Mouse (Mus musculus): ENCODE measurements around the gene Nav2. TPM values are rescaled to one million over a fixed set of nuclear protein-coding genes. Genes with fewer than 3 reads are reported as not detected.

Gene Nav2
- polyA plus RNA-seq, 1 experiment, result 21.9 TPM

GRCm38 (mm10) chr7:49436492-49436891, 528.0 kb downstream of the Nav2 start:
- Histone ChIP-seq H3K79me2 (ENCODE audit: control insufficient read depth, insufficient read depth) (no peaks in the 10 kb centered on the region), H3K36me3 (ENCODE audit: control insufficient read depth, insufficient read depth) (no peaks in the 10 kb centered on the region), H3ac (ENCODE audit: control insufficient read depth, insufficient read length) (no peak overlapping the region), H3K4me3 (no peak overlapping the region), H3K27me3 (ENCODE audit: control insufficient read depth, insufficient read depth, insufficient read length) (no peaks in the 10 kb centered on the region), H3K4me2 (ENCODE audit: low read depth) (no peak overlapping the region)
- TF ChIP-seq REST (IDR thresholded peaks at IDR 0.05; ENCODE audit: insufficient read depth, insufficient read length) (no peak), CEBPB (IDR thresholded peaks at IDR 0.05; ENCODE audit: insufficient read depth, poor library complexity, severe bottlenecking) (no peak), USF1 (IDR thresholded peaks at IDR 0.05; ENCODE audit: low read depth) (no peak), E2F4 (IDR thresholded peaks at IDR 0.05; ENCODE audit: insufficient read depth) (no peak), MYOG (IDR thresholded peaks at IDR 0.05; ENCODE audit: control insufficient read depth in 1 of 3, insufficient read depth in 1 of 3, insufficient read length in 2 of 3, low read depth in 2 of 3) (no peak), SRF (IDR thresholded peaks at IDR 0.05; ENCODE audit: control insufficient read depth, insufficient read length, low read depth) (no peak), POLR2A (IDR thresholded peaks at IDR 0.05; ENCODE audit: insufficient read length, low read depth) (no peak), TCF3 (IDR thresholded peaks at IDR 0.05; ENCODE audit: insufficient read length, low read depth) (no peak), POLR2AphosphoS2 (IDR thresholded peaks at IDR 0.05; ENCODE audit: insufficient read length, low read depth) (no peak), MAX (IDR thresholded peaks at IDR 0.05; ENCODE audit: low read depth) (no peak), TCF12 (IDR thresholded peaks at IDR 0.05; ENCODE audit: insufficient read depth, poor library complexity, severe bottlenecking) (no peak), MYOD1 (IDR thresholded peaks at IDR 0.05; ENCODE audit: control insufficient read depth in 1 of 3, insufficient read length in 2 of 3, low read depth in 2 of 3) (no peak)

- H3K79me2 ChIP-seq (ENCODE audit: control insufficient read depth, insufficient read depth), result no peaks in the 10 kb centered on the region
- no peak overlapping the region for H3ac ChIP-seq (ENCODE audit: control insufficient read depth, insufficient read length)
- no peaks in the 10 kb centered on the region for H3K36me3 ChIP-seq (ENCODE audit: control insufficient read depth, insufficient read depth)
- TF ChIP-seq TCF3 (IDR thresholded peaks at IDR 0.05; ENCODE audit: insufficient read length, low read depth) (no peak), POLR2A (IDR thresholded peaks at IDR 0.05; ENCODE audit: insufficient read length, low read depth) (no peak), CEBPB (IDR thresholded peaks at IDR 0.05; ENCODE audit: insufficient read depth, poor library complexity, severe bottlenecking) (no peak), TCF12 (IDR thresholded peaks at IDR 0.05; ENCODE audit: insufficient read depth, poor library complexity, severe bottlenecking) (no peak), E2F4 (IDR thresholded peaks at IDR 0.05; ENCODE audit: insufficient read depth) (no peak), USF1 (IDR thresholded peaks at IDR 0.05; ENCODE audit: low read depth) (no peak), MYOG (IDR thresholded peaks at IDR 0.05; ENCODE audit: control insufficient read depth in 1 of 3, insufficient read depth in 1 of 3, insufficient read length in 2 of 3, low read depth in 2 of 3) (no peak), MYOD1 (IDR thresholded peaks at IDR 0.05; ENCODE audit: control insufficient read depth in 1 of 3, insufficient read length in 2 of 3, low read depth in 2 of 3) (no peak), SRF (IDR thresholded peaks at IDR 0.05; ENCODE audit: control insufficient read depth, insufficient read length, low read depth) (no peak), POLR2AphosphoS2 (IDR thresholded peaks at IDR 0.05; ENCODE audit: insufficient read length, low read depth) (no peak), REST (IDR thresholded peaks at IDR 0.05; ENCODE audit: insufficient read depth, insufficient read length) (no peak)
- no peaks in the 10 kb centered on the region for H3K27me3 ChIP-seq (ENCODE audit: control insufficient read depth, insufficient read depth, insufficient read length)
- H3K4me3 ChIP-seq, result no peak overlapping the region
- no peak overlapping the region for H3K4me2 ChIP-seq (ENCODE audit: low read depth)
Observed at GRCm38 (mm10) chr7:49437901-49438300, 529.4 kb downstream of the Nav2 start.

- no peak overlapping the region for H3ac ChIP-seq (ENCODE audit: control insufficient read depth, insufficient read length)
- TF ChIP-seq MAX (IDR thresholded peaks at IDR 0.05; ENCODE audit: low read depth) (no peak), TCF3 (IDR thresholded peaks at IDR 0.05; ENCODE audit: insufficient read length, low read depth) (no peak), MYOD1 (IDR thresholded peaks at IDR 0.05; ENCODE audit: control insufficient read depth in 1 of 3, insufficient read length in 2 of 3, low read depth in 2 of 3) (no peak), E2F4 (IDR thresholded peaks at IDR 0.05; ENCODE audit: insufficient read depth) (no peak), REST (IDR thresholded peaks at IDR 0.05; ENCODE audit: insufficient read depth, insufficient read length) (no peak), POLR2AphosphoS2 (IDR thresholded peaks at IDR 0.05; ENCODE audit: insufficient read length, low read depth) (no peak), MYOG (IDR thresholded peaks at IDR 0.05; ENCODE audit: control insufficient read depth in 1 of 3, insufficient read depth in 1 of 3, insufficient read length in 2 of 3, low read depth in 2 of 3) (no peak), CEBPB (IDR thresholded peaks at IDR 0.05; ENCODE audit: insufficient read depth, poor library complexity, severe bottlenecking) (no peak), TCF12 (IDR thresholded peaks at IDR 0.05; ENCODE audit: insufficient read depth, poor library complexity, severe bottlenecking) (no peak), SRF (IDR thresholded peaks at IDR 0.05; ENCODE audit: control insufficient read depth, insufficient read length, low read depth) (no peak), POLR2A (IDR thresholded peaks at IDR 0.05; ENCODE audit: insufficient read length, low read depth) (no peak)
- H3K36me3 ChIP-seq (ENCODE audit: control insufficient read depth, insufficient read depth), result no peaks in the 10 kb centered on the region
- no peaks in the 10 kb centered on the region for H3K79me2 ChIP-seq (ENCODE audit: control insufficient read depth, insufficient read depth)
- no peaks in the 10 kb centered on the region for H3K27me3 ChIP-seq (ENCODE audit: control insufficient read depth, insufficient read depth, insufficient read length)
- no peak overlapping the region for H3K4me2 ChIP-seq (ENCODE audit: low read depth)
- H3K4me3 ChIP-seq, result no peak overlapping the region
Observed at GRCm38 (mm10) chr7:49439136-49439535, 530.6 kb downstream of the Nav2 start.

- no peaks in the 10 kb centered on the region for H3K36me3 ChIP-seq (ENCODE audit: control insufficient read depth, insufficient read depth)
- no peak overlapping the region for H3K4me3 ChIP-seq
- TF ChIP-seq TCF12 (IDR thresholded peaks at IDR 0.05; ENCODE audit: insufficient read depth, poor library complexity, severe bottlenecking) (no peak), TCF3 (IDR thresholded peaks at IDR 0.05; ENCODE audit: insufficient read length, low read depth) (no peak), MYOD1 (IDR thresholded peaks at IDR 0.05; ENCODE audit: control insufficient read depth in 1 of 3, insufficient read length in 2 of 3, low read depth in 2 of 3) (no peak), E2F4 (IDR thresholded peaks at IDR 0.05; ENCODE audit: insufficient read depth) (no peak), REST (IDR thresholded peaks at IDR 0.05; ENCODE audit: insufficient read depth, insufficient read length) (no peak), MAX (IDR thresholded peaks at IDR 0.05; ENCODE audit: low read depth) (no peak), MYOG (IDR thresholded peaks at IDR 0.05; ENCODE audit: control insufficient read depth in 1 of 3, insufficient read depth in 1 of 3, insufficient read length in 2 of 3, low read depth in 2 of 3) (no peak), POLR2AphosphoS2 (IDR thresholded peaks at IDR 0.05; ENCODE audit: insufficient read length, low read depth) (no peak), SRF (IDR thresholded peaks at IDR 0.05; ENCODE audit: control insufficient read depth, insufficient read length, low read depth) (no peak), POLR2A (IDR thresholded peaks at IDR 0.05; ENCODE audit: insufficient read length, low read depth) (no peak)
- H3K4me2 ChIP-seq (ENCODE audit: low read depth), result no peak overlapping the region
- H3ac ChIP-seq (ENCODE audit: control insufficient read depth, insufficient read length), result no peak overlapping the region
- no peaks in the 10 kb centered on the region for H3K27me3 ChIP-seq (ENCODE audit: control insufficient read depth, insufficient read depth, insufficient read length)
- no peaks in the 10 kb centered on the region for H3K79me2 ChIP-seq (ENCODE audit: control insufficient read depth, insufficient read depth)
Observed at GRCm38 (mm10) chr7:49440333-49440969, 531.9 kb downstream of the Nav2 start.
